Mouse (Mus musculus) CH12.LX (cell line): Measurements from ENCODE around the gene Sbf2.

Experiments
- BHLHE40 ChIP-seq: IDR thresholded peaks from 2 replicates; pipeline ENCODE4 v1.6.1; 2011; ENCODE audit warnings: mild to moderate bottlenecking, low read depth, low read length, improper control_type of control experiment
- CHD1 ChIP-seq: IDR thresholded peaks from 2 replicates; pipeline ENCODE4 v1.6.1; 2012; ENCODE audit warnings: low read depth, low read length, improper control_type of control experiment, inconsistent platforms
- CTCF ChIP-seq, 2 experiments: IDR thresholded peaks in 1 of 2; conservative IDR thresholded peaks in 1 of 2; 2 replicates each; pipeline ENCODE4 v1.5.1; 2011 to 2012; ENCODE audit warnings: low read depth in 2 of 2, low read length in 2 of 2, improper control_type of control experiment in 1 of 2, inconsistent platforms in 1 of 2, mild to moderate bottlenecking in 1 of 2, moderate library complexity in 1 of 2
- E2F4 ChIP-seq: IDR thresholded peaks from 2 replicates; pipeline ENCODE4 v1.6.1; 2011; ENCODE audit warnings: low read depth, low read length, improper control_type of control experiment; ENCODE audit not compliant: insufficient replicate concordance
- EP300 ChIP-seq: IDR thresholded peaks from 2 replicates; pipeline ENCODE4 v1.6.1; 2011; ENCODE audit warnings: low read length, improper control_type of control experiment
- HCFC1 ChIP-seq: IDR thresholded peaks from 2 replicates; pipeline ENCODE4 v1.6.1; 2012; ENCODE audit warnings: low read depth, mild to moderate bottlenecking, inconsistent platforms, low read length, improper control_type of control experiment
- MXI1 ChIP-seq: IDR thresholded peaks from 2 replicates; pipeline ENCODE4 v1.6.1; 2011; ENCODE audit warnings: mild to moderate bottlenecking, low read depth, low read length, improper control_type of control experiment
- NRF1 ChIP-seq: IDR thresholded peaks from 2 replicates; pipeline ENCODE4 v1.6.1; 2014; ENCODE audit warnings: low read depth, mild to moderate bottlenecking, inconsistent platforms, low read length, improper control_type of control experiment, moderate library complexity
- POLR2A ChIP-seq: IDR thresholded peaks from 2 replicates; pipeline ENCODE4 v1.6.1; 2011; ENCODE audit warnings: low read depth, mild to moderate bottlenecking, improper control_type of control experiment, low read length
- POLR2AphosphoS2 ChIP-seq: IDR thresholded peaks from 2 replicates; pipeline ENCODE4 v1.6.1; 2011; ENCODE audit warnings: low read depth, low read length, improper control_type of control experiment
- TBP ChIP-seq: conservative IDR thresholded peaks from 2 replicates; pipeline ENCODE4 v1.6.1; 2011; ENCODE audit warnings: low read depth, low read length, improper control_type of control experiment
- UBTF ChIP-seq: IDR thresholded peaks from 2 replicates; pipeline ENCODE4 v1.6.1; 2012; ENCODE audit warnings: low read depth, mild to moderate bottlenecking, inconsistent platforms, low read length, improper control_type of control experiment, moderate library complexity

GRCm38 (mm10) chr7:110265796-110266195 lies 348.9 kb downstream of the Sbf2 start:
- 0 out of 2 replicates have a peak, but pooled peaks have one; percentile 19 for TF ChIP-seq NRF1
- peak; percentile 28; the same call in 1 of the 2 replicates for TF ChIP-seq HCFC1
- no peak for TF ChIP-seq CHD1
- TF ChIP-seq TBP = no peak
- TF ChIP-seq POLR2A = 0 out of 2 replicates have a peak, but pooled peaks have one; percentile 8
- TF ChIP-seq EP300 = no peak
- peak; percentile 60; the same call in 1 of the 2 replicates for TF ChIP-seq MXI1
- no peak for TF ChIP-seq E2F4
- no peak for TF ChIP-seq UBTF
- peak; percentile 79 to 93 for TF ChIP-seq CTCF (conservative IDR thresholded peaks at IDR 0.05 in 1 of 2, IDR thresholded peaks at IDR 0.05 in 1 of 2; ENCODE audit: low read depth in 2 of 2, low read length in 2 of 2)
- TF ChIP-seq BHLHE40 = no peak
- TF ChIP-seq POLR2AphosphoS2 = no peak
